Mouse (Mus musculus) myocyte (in vitro differentiated cells): ENCODE data around the gene Ssh2. TPM values are rescaled to one million over a fixed set of nuclear protein-coding genes. Genes with fewer than 3 reads are reported as not detected.

Experiments used
- H3K27me3 ChIP-seq: one replicate; pipeline ENCODE4 v1.6.1; 2011; ENCODE audit not compliant: control insufficient read depth, insufficient read depth, insufficient read length
- H3K36me3 ChIP-seq: one replicate; pipeline ENCODE4 v1.6.1; 2011; ENCODE audit not compliant: control insufficient read depth, insufficient read depth
- H3K4me2 ChIP-seq: one replicate; pipeline ENCODE4 v1.6.1; 2011; ENCODE audit warnings: low read depth, control low read depth
- H3K4me3 ChIP-seq: one replicate; pipeline ENCODE4 v1.5.1; 2011; ENCODE audit warnings: mild to moderate bottlenecking, control low read depth, moderate library complexity
- H3K79me2 ChIP-seq: one replicate; pipeline ENCODE4 v1.6.1; 2011; ENCODE audit not compliant: control insufficient read depth, insufficient read depth
- H3ac ChIP-seq: one replicate; pipeline ENCODE4 v1.6.1; 2011; ENCODE audit not compliant: control insufficient read depth, insufficient read length
- CEBPB ChIP-seq: IDR thresholded peaks from 2 replicates; pipeline ENCODE4 v1.6.1; 2011; ENCODE audit warnings: mild to moderate bottlenecking, moderate library complexity; ENCODE audit not compliant: poor library complexity, insufficient read depth, severe bottlenecking
- E2F4 ChIP-seq: IDR thresholded peaks from one replicate; pipeline ENCODE4 v1.6.1; 2011; ENCODE audit warnings: mild to moderate bottlenecking, control low read depth, moderate library complexity; ENCODE audit not compliant: insufficient read depth
- MAX ChIP-seq: IDR thresholded peaks from one replicate; pipeline ENCODE4 v1.6.1; 2011; ENCODE audit warnings: low read depth, mild to moderate bottlenecking, control low read depth
- MYOD1 ChIP-seq, 3 experiments: IDR thresholded peaks; one replicate each; pipeline ENCODE4 v1.6.1; 2011; ENCODE audit warnings: control low read depth in 2 of 3, low read depth in 2 of 3, mild to moderate bottlenecking in 2 of 3, moderate library complexity in 1 of 3; ENCODE audit not compliant: insufficient read length in 2 of 3, control insufficient read depth in 1 of 3
- MYOG ChIP-seq, 3 experiments: IDR thresholded peaks; one replicate each; pipeline ENCODE4 v1.6.1; 2011; ENCODE audit warnings: control low read depth in 2 of 3, low read depth in 2 of 3, mild to moderate bottlenecking in 2 of 3; ENCODE audit not compliant: insufficient read length in 2 of 3, control insufficient read depth in 1 of 3, insufficient read depth in 1 of 3
- POLR2A ChIP-seq: IDR thresholded peaks from one replicate; pipeline ENCODE4 v1.6.1; 2011; ENCODE audit warnings: low read depth, mild to moderate bottlenecking, control low read depth, moderate library complexity; ENCODE audit not compliant: insufficient read length
- POLR2AphosphoS2 ChIP-seq: IDR thresholded peaks from one replicate; pipeline ENCODE4 v1.6.1; 2011; ENCODE audit warnings: low read depth, control low read depth; ENCODE audit not compliant: insufficient read length
- REST ChIP-seq: IDR thresholded peaks from one replicate; pipeline ENCODE4 v1.6.1; 2011; ENCODE audit warnings: mild to moderate bottlenecking, control low read depth, moderate library complexity; ENCODE audit not compliant: insufficient read depth, insufficient read length
- SRF ChIP-seq: IDR thresholded peaks from one replicate; pipeline ENCODE4 v1.6.1; 2011; ENCODE audit warnings: low read depth; ENCODE audit not compliant: control insufficient read depth, insufficient read length
- TCF12 ChIP-seq: IDR thresholded peaks from one replicate; pipeline ENCODE4 v1.6.1; 2011; ENCODE audit warnings: mild to moderate bottlenecking, control low read depth; ENCODE audit not compliant: poor library complexity, insufficient read depth, severe bottlenecking
- TCF3 ChIP-seq: IDR thresholded peaks from one replicate; pipeline ENCODE4 v1.6.1; 2011; ENCODE audit warnings: low read depth, control low read depth; ENCODE audit not compliant: insufficient read length
- USF1 ChIP-seq: IDR thresholded peaks from one replicate; pipeline ENCODE4 v1.6.1; 2011; ENCODE audit warnings: low read depth, mild to moderate bottlenecking, control low read depth, moderate library complexity
- polyA plus RNA-seq: library from polyadenylated mRNA; unstranded; fragments of >200 nt; fragmentation: generic; extraction: Trizol; gene quantifications from one replicate; pipeline ENCODE4 v1.2.1, GENCODE M21; 2012; ENCODE audit warnings: missing spikeins

Gene Ssh2
- polyA plus RNA-seq, result 4.8 TPM

GRCm38 (mm10) chr11:77215951-77216760, at the start of gene Ssh2:
TSS of gene Ssh2 (plus strand) at chr11:77216287.
- Histone ChIP-seq H3K4me3 (peak within 1 kb of the TSS; percentile 79), H3K79me2 (peaks cover 35% of the 10 kb centered on the region), H3K4me2 (peak within 1 kb of the TSS; percentile 94), H3K27me3 (no peaks in the 10 kb centered on the region), H3ac (peak within 1 kb of the TSS; percentile 45), H3K36me3 (no peaks in the 10 kb centered on the region)
- TF ChIP-seq REST (no peak), TCF3 (no peak), POLR2AphosphoS2 (peak; percentile 74), POLR2A (peak; percentile 81), E2F4 (peak; percentile 47), USF1 (no peak), SRF (no peak), TCF12 (no peak), MYOD1 (IDR thresholded peaks at IDR 0.05; ENCODE audit: control insufficient read depth in 1 of 3, insufficient read length in 2 of 3, low read depth in 2 of 3) (peak in 2 of 3 experiments; percentile 38 to 77), MAX (no peak), CEBPB (no peak), MYOG (IDR thresholded peaks at IDR 0.05; ENCODE audit: control insufficient read depth in 1 of 3, insufficient read depth in 1 of 3, insufficient read length in 2 of 3, low read depth in 2 of 3) (peak in 1 of 3 experiments; percentile 63)

GRCm38 (mm10) chr11:77173731-77174130, 42.4 kb upstream of the Ssh2 start:
- Histone ChIP-seq H3ac (no peak overlapping the region), H3K79me2 (no peaks in the 10 kb centered on the region), H3K27me3 (no peaks in the 10 kb centered on the region), H3K36me3 (no peaks in the 10 kb centered on the region), H3K4me2 (no peak overlapping the region), H3K4me3 (no peak overlapping the region)
- no peak for TF ChIP-seq REST
- TF ChIP-seq POLR2AphosphoS2, result no peak
- TF ChIP-seq USF1, result no peak
- no peak for TF ChIP-seq POLR2A

GRCm38 (mm10) chr11:77174531-77174930, 41.6 kb upstream of the Ssh2 start:
- no peaks in the 10 kb centered on the region for H3K36me3 ChIP-seq
- TF ChIP-seq TCF3 (no peak), MYOD1 (IDR thresholded peaks at IDR 0.05; ENCODE audit: control insufficient read depth in 1 of 3, insufficient read length in 2 of 3, low read depth in 2 of 3) (no peak), MAX (no peak), MYOG (IDR thresholded peaks at IDR 0.05; ENCODE audit: control insufficient read depth in 1 of 3, insufficient read depth in 1 of 3, insufficient read length in 2 of 3, low read depth in 2 of 3) (no peak), TCF12 (no peak), SRF (no peak), POLR2A (no peak), REST (no peak), E2F4 (no peak)
- H3K4me2 ChIP-seq, result no peak overlapping the region
- no peaks in the 10 kb centered on the region for H3K79me2 ChIP-seq
- H3K4me3 ChIP-seq, result no peak overlapping the region
- no peak overlapping the region for H3ac ChIP-seq
- H3K27me3 ChIP-seq, result no peaks in the 10 kb centered on the region

GRCm38 (mm10) chr11:77179771-77180170, 36.3 kb upstream of the Ssh2 start:
- no peaks in the 10 kb centered on the region for H3K79me2 ChIP-seq
- no peak for TF ChIP-seq MYOG (IDR thresholded peaks at IDR 0.05; ENCODE audit: control insufficient read depth in 1 of 3, insufficient read depth in 1 of 3, insufficient read length in 2 of 3, low read depth in 2 of 3)
- TF ChIP-seq POLR2AphosphoS2, result no peak
- no peak for TF ChIP-seq MAX
- TF ChIP-seq USF1, result no peak
- no peak for TF ChIP-seq REST
- TF ChIP-seq CEBPB, result no peak
- no peak for TF ChIP-seq TCF12
- no peak for TF ChIP-seq TCF3
- no peak for TF ChIP-seq SRF
- TF ChIP-seq E2F4, result no peak
- TF ChIP-seq MYOD1 (IDR thresholded peaks at IDR 0.05; ENCODE audit: control insufficient read depth in 1 of 3, insufficient read length in 2 of 3, low read depth in 2 of 3), result no peak
- TF ChIP-seq POLR2A, result no peak

DNA sequence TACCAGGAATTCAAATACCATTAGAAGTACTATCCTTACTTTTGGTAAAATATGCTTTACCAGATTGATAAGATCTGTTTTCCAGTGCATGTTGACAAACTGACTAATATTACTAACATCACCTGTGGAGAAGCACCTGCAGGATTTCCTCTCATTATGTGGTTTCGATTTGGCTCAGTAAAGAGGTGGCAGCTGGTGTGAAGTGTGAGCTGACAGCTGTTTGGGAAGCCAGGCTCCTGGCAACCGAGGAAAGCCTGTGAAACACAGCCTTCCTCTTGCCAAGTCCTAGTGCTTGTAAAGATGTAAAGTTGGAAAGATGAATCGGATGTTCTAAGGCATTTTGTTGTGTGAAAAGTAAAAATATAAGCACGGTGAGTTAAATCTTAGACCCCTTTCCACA, 35.2 kb upstream of the Ssh2 start:
- TF ChIP-seq MYOD1 (IDR thresholded peaks at IDR 0.05; ENCODE audit: control insufficient read depth in 1 of 3, insufficient read length in 2 of 3, low read depth in 2 of 3) (peak in 2 of 3 experiments; percentile 69 to 75), TCF12 (peak; percentile 41), E2F4 (no peak), MYOG (IDR thresholded peaks at IDR 0.05; ENCODE audit: control insufficient read depth in 1 of 3, insufficient read depth in 1 of 3, insufficient read length in 2 of 3, low read depth in 2 of 3) (peak; percentile 24 to 82 (median 57))
- Histone ChIP-seq H3K4me3 (no peak overlapping the region), H3K79me2 (no peaks in the 10 kb centered on the region), H3K4me2 (no peak overlapping the region), H3K27me3 (no peaks in the 10 kb centered on the region), H3K36me3 (no peaks in the 10 kb centered on the region), H3ac (no peak overlapping the region)

More at GRCm38 (mm10) chr11:77179771-77180170, 36.3 kb upstream of the Ssh2 start:
- H3K4me2 ChIP-seq, result no peak overlapping the region
- no peak overlapping the region for H3K4me3 ChIP-seq
- H3ac ChIP-seq, result no peak overlapping the region
- H3K27me3 ChIP-seq, result no peaks in the 10 kb centered on the region
- no peaks in the 10 kb centered on the region for H3K36me3 ChIP-seq
